Mouse (Mus musculus): ENCODE data around the gene Gm49380. TPM values are rescaled to one million over a fixed set of nuclear protein-coding genes. Genes with fewer than 3 reads are reported as not detected.
A peak's percentile ranks its signal among the peaks of the same experiment; 100 is the strongest.

The Gm49380 gene
- polyA plus RNA-seq, 1 experiment from 2014 or later, result 0.08 TPM

DNA sequence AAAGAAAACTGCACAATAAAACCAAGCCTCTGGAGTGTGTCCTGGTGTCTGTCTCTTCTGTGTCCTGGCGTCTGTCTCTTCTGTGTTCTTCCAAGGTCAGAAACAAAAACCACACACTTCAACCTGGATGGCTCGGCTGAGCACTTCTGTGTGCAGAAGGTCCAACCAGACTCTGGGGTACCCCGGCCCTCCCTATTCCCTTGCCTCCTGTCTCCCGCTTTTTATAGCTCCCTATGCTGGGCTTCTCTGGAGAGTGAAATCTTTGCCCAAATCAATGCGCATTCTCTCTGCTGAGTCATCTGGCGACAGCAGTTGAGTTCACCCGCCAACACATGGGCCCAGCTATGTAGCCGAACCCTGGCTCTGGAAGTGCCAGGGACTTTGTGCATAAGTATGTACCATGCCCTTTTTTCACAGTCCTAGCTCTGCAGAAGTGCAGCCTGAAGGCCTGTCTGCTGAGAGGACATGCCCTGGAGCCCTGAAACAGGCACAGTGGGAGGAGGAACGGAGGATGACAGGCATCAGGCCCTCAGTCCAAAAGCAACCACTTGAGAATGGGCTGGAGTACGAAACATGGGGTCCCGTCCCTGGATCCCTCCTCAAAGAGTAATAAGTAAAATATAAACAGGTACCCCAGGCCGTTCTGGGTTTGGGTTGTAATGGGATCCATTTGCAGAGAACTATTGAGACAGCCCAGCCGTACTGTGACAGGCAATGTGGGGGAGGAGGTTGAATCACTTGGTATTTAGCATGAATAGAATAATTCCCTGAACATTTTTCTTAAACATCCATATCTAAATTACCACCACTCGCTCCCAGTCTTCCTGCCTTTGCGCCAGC, 64.5 kb downstream of the Gm49380 start:
- H3K9ac ChIP-seq (replicated peaks; ENCODE audit: low read depth, low read length), result no peak overlapping the region
- H3K27me3 ChIP-seq (ENCODE audit: control insufficient read depth, insufficient read depth, low read length), result peaks cover 13% of the 10 kb centered on the region
- H3K27ac ChIP-seq (ENCODE audit: low read depth, low read length), result no peak overlapping the region
- 0 out of 2 replicates have a peak, but pooled peaks cover 2% of the 10 kb centered on the region for H3K4me1 ChIP-seq (ENCODE audit: control insufficient read depth, insufficient read depth, low read length)
- no peaks in the 10 kb centered on the region for H3K36me3 ChIP-seq (ENCODE audit: control insufficient read depth, insufficient read depth, low read length)
- 84% methylated on average over 15 of the region's 15 CpGs for WGBS
- no peak overlapping the region for H3K4me3 ChIP-seq (ENCODE audit: low read depth, low read length)
- no peak for ATAC-seq (ENCODE audit: low read depth)
- H3K9me3 ChIP-seq (ENCODE audit: control insufficient read depth, low read length), result no peaks in the 10 kb centered on the region
- no peak overlapping the region for H3K4me2 ChIP-seq (ENCODE audit: low read depth, low read length)

DNA sequence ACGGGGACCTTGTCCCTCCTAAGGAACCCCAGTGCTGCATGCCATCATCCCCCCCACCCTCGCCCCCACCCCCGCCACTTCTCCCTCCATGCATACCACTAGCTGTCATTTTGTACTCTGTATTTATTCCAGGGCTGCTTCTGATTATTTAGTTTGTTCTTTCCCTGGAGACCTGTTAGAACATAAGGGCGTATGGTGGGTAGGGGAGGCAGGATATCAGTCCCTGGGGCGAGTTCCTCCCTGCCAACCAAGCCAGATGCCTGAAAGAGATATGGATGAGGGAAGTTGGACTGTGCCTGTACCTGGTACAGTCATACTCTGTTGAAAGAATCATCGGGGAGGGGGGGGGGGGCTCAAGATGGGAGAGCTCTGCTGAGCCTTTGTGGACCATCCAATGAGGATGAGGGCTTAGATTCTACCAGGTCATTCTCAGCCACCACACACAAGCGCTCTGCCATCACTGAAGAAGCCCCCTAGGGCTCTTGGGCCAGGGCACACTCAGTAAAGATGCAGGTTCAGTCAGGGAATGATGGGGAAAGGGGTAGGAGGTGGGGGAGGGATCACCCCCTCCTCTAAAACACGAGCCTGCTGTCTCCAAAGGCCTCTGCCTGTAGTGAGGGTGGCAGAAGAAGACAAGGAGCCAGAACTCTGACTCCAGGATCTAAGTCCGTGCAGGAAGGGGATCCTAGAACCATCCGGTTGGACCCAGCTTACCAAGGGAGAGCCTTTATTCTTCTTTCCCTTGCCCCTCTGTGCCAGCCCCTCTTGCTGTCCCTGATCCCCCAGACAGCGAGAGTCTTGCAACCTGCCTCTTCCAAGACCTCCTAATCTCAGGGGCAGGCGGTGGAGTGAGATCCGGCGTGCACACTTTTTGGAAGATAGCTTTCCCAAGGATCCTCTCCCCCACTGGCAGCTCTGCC, 65.5 kb downstream of the Gm49380 start:
- no peak for ATAC-seq (ENCODE audit: low read depth)
- peaks cover 9% of the 10 kb centered on the region for H3K4me1 ChIP-seq (ENCODE audit: control insufficient read depth, insufficient read depth, low read length)
- H3K4me3 ChIP-seq (ENCODE audit: low read depth, low read length), result no peak overlapping the region
- H3K27me3 ChIP-seq (ENCODE audit: control insufficient read depth, insufficient read depth, low read length), result peaks cover 16% of the 10 kb centered on the region
- H3K36me3 ChIP-seq (ENCODE audit: control insufficient read depth, insufficient read depth, low read length), result no peaks in the 10 kb centered on the region
- no peak overlapping the region for H3K4me2 ChIP-seq (ENCODE audit: low read depth, low read length)
- no peaks in the 10 kb centered on the region for H3K9me3 ChIP-seq (ENCODE audit: control insufficient read depth, low read length)
- no peak overlapping the region for H3K9ac ChIP-seq (replicated peaks; ENCODE audit: low read depth, low read length)
- whole genome bisulfite sequencing, result 77% methylated on average over 14 of the region's 14 CpGs
- H3K27ac ChIP-seq (ENCODE audit: low read depth, low read length), result no peak overlapping the region

DNA sequence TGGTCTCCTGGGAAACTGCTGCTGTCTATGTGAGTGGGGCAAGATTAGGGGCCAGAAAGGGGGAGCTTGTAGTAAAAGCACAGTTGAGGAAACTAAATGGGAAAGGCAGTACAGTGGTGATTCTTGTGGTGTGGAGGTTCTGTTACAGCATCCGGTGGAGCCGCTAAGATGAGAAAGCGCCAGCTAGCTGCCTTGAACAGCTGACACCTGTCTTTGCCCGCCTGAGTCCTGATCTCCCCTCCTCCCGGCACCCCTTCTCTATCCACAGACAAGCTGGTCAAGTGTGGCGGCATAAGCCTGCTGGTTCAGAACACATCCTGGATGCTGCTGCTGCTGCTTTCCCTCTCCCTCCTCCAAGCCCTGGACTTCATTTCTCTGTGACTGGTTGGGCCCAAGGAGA, 66.2 kb downstream of the Gm49380 start:
- H3K27me3 ChIP-seq (ENCODE audit: control insufficient read depth, insufficient read depth, low read length), result peaks cover 18% of the 10 kb centered on the region
- 84% methylated on average over 6 of the region's 6 CpGs for WGBS

DNA sequence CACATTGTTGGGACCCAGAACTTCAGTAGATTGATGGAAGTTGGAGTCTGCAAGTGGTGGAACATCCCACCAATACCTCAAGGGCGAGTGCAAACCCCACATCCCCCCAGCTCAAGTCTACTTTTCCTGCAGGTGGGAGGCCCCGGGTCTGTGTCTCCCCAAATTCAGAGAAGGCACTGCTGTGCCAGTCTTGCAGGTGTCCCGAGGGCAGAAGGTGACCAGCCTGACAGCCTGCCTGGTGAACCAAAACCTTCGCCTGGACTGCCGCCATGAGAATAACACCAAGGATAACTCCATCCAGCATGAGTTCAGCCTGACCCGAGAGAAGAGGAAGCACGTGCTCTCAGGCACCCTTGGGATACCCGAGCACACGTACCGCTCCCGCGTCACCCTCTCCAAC, 66.9 kb downstream of the Gm49380 start:
- ATAC-seq (ENCODE audit: low read depth), result no peak

More for the DNA sequence above, 66.2 kb downstream of the Gm49380 start:
- Histone ChIP-seq H3K27ac (ENCODE audit: low read depth, low read length) (no peak overlapping the region), H3K4me3 (ENCODE audit: low read depth, low read length) (no peak overlapping the region), H3K36me3 (ENCODE audit: control insufficient read depth, insufficient read depth, low read length) (no peaks in the 10 kb centered on the region), H3K9ac (replicated peaks; ENCODE audit: low read depth, low read length) (no peak overlapping the region), H3K4me1 (ENCODE audit: control insufficient read depth, insufficient read depth, low read length) (peaks cover 9% of the 10 kb centered on the region), H3K4me2 (ENCODE audit: low read depth, low read length) (no peak overlapping the region), H3K9me3 (ENCODE audit: control insufficient read depth, low read length) (no peaks in the 10 kb centered on the region)
- ATAC-seq (ENCODE audit: low read depth), result no peak

GRCm38 (mm10) chr9:44045884-44046272, 67.4 kb downstream of the Gm49380 start:
- 85% methylated on average over 5 of the region's 5 CpGs for WGBS
- H3K27me3 ChIP-seq (ENCODE audit: control insufficient read depth, insufficient read depth, low read length), result peaks cover 19% of the 10 kb centered on the region

More for the DNA sequence above, 66.9 kb downstream of the Gm49380 start:
- H3K9me3 ChIP-seq (ENCODE audit: control insufficient read depth, low read length), result no peaks in the 10 kb centered on the region
- peaks cover 9% of the 10 kb centered on the region for H3K4me1 ChIP-seq (ENCODE audit: control insufficient read depth, insufficient read depth, low read length)
- H3K9ac ChIP-seq (replicated peaks; ENCODE audit: low read depth, low read length), result no peak overlapping the region
- no peaks in the 10 kb centered on the region for H3K36me3 ChIP-seq (ENCODE audit: control insufficient read depth, insufficient read depth, low read length)
- no peak overlapping the region for H3K4me2 ChIP-seq (ENCODE audit: low read depth, low read length)
- H3K27ac ChIP-seq (ENCODE audit: low read depth, low read length), result no peak overlapping the region
- 90% methylated on average over 12 of the region's 12 CpGs for WGBS
- H3K4me3 ChIP-seq (ENCODE audit: low read depth, low read length), result no peak overlapping the region
- peaks cover 19% of the 10 kb centered on the region for H3K27me3 ChIP-seq (ENCODE audit: control insufficient read depth, insufficient read depth, low read length)

GRCm38 (mm10) chr9:44045158-44045883, 68.0 kb downstream of the Gm49380 start:
- WGBS, result 82% methylated on average over 3 of the region's 3 CpGs
- Histone ChIP-seq H3K4me3 (ENCODE audit: low read depth, low read length) (no peak overlapping the region), H3K9me3 (ENCODE audit: control insufficient read depth, low read length) (no peaks in the 10 kb centered on the region), H3K4me1 (ENCODE audit: control insufficient read depth, insufficient read depth, low read length) (peaks cover 9% of the 10 kb centered on the region), H3K27me3 (ENCODE audit: control insufficient read depth, insufficient read depth, low read length) (peaks cover 19% of the 10 kb centered on the region), H3K9ac (replicated peaks; ENCODE audit: low read depth, low read length) (no peak overlapping the region), H3K4me2 (ENCODE audit: low read depth, low read length) (no peak overlapping the region), H3K27ac (ENCODE audit: low read depth, low read length) (no peak overlapping the region), H3K36me3 (ENCODE audit: control insufficient read depth, insufficient read depth, low read length) (no peaks in the 10 kb centered on the region)
- ATAC-seq (ENCODE audit: low read depth), result no peak

More at GRCm38 (mm10) chr9:44045884-44046272, 67.4 kb downstream of the Gm49380 start:
- no peak overlapping the region for H3K4me2 ChIP-seq (ENCODE audit: low read depth, low read length)
- no peaks in the 10 kb centered on the region for H3K36me3 ChIP-seq (ENCODE audit: control insufficient read depth, insufficient read depth, low read length)
- no peak overlapping the region for H3K9ac ChIP-seq (replicated peaks; ENCODE audit: low read depth, low read length)
- H3K4me3 ChIP-seq (ENCODE audit: low read depth, low read length), result no peak overlapping the region
- no peaks in the 10 kb centered on the region for H3K9me3 ChIP-seq (ENCODE audit: control insufficient read depth, low read length)
- H3K27ac ChIP-seq (ENCODE audit: low read depth, low read length), result no peak overlapping the region
- ATAC-seq (ENCODE audit: low read depth), result no peak
- H3K4me1 ChIP-seq (ENCODE audit: control insufficient read depth, insufficient read depth, low read length), result peaks cover 9% of the 10 kb centered on the region

- 45% methylated on average over 14 of the region's 14 CpGs for WGBS
- H3K27me3 ChIP-seq (ENCODE audit: control insufficient read depth, insufficient read depth, low read length), result peaks cover 19% of the 10 kb centered on the region
- no peak overlapping the region for H3K9ac ChIP-seq (replicated peaks; ENCODE audit: low read depth, low read length)
Measured at GRCm38 (mm10) chr9:44044426-44045157, 68.7 kb downstream of the Gm49380 start.

DNA sequence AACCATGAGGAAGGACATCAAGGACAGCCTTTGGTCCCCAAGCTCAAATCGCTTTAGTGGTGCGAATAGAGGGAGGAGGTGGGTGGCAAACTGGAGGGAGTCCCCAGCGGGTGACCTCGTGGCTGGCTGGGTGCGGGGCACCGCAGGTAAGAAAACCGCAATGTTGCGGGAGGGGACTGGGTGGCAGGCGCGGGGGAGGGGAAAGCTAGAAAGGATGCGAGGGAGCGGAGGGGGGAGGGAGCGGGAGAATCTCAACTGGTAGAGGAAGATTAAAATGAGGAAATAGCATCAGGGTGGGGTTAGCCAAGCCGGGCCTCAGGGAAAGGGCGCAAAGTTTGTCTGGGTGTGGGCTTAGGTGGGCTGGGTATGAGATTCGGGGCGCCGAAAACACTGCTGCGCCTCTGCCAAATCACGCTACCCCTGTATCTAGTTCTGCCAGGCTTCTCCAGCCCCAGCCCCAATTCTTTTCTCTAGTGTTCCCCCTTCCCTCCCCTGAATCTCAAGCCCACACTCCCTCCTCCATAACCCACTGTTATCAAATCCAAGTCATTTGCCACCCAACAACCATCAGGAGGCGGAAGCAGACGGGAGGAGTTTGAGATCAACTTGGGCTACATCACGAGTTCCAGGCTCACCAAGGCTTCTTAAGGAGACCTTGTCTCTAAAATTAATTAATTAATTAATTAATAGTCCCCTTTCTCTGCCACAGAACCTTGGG, 69.4 kb downstream of the Gm49380 start:
- Histone ChIP-seq H3K27ac (ENCODE audit: low read depth, low read length) (no peak overlapping the region), H3K27me3 (ENCODE audit: control insufficient read depth, insufficient read depth, low read length) (peaks cover 19% of the 10 kb centered on the region)
- 3% methylated on average over 20 of the region's 23 CpGs for WGBS

More at GRCm38 (mm10) chr9:44044426-44045157, 68.7 kb downstream of the Gm49380 start:
- Histone ChIP-seq H3K27ac (ENCODE audit: low read depth, low read length) (no peak overlapping the region), H3K36me3 (ENCODE audit: control insufficient read depth, insufficient read depth, low read length) (no peaks in the 10 kb centered on the region), H3K4me2 (ENCODE audit: low read depth, low read length) (no peak overlapping the region), H3K9me3 (ENCODE audit: control insufficient read depth, low read length) (no peaks in the 10 kb centered on the region), H3K4me3 (ENCODE audit: low read depth, low read length) (no peak overlapping the region), H3K4me1 (ENCODE audit: control insufficient read depth, insufficient read depth, low read length) (peaks cover 9% of the 10 kb centered on the region)
- no peak for ATAC-seq (ENCODE audit: low read depth)

More for the DNA sequence above, 69.4 kb downstream of the Gm49380 start:
- Histone ChIP-seq H3K4me3 (ENCODE audit: low read depth, low read length) (peak overlapping the region; percentile 30), H3K4me1 (ENCODE audit: control insufficient read depth, insufficient read depth, low read length) (peaks cover 9% of the 10 kb centered on the region), H3K4me2 (ENCODE audit: low read depth, low read length) (peak overlapping the region; percentile 70), H3K9ac (replicated peaks; ENCODE audit: low read depth, low read length) (peak overlapping the region; percentile 41), H3K36me3 (ENCODE audit: control insufficient read depth, insufficient read depth, low read length) (no peaks in the 10 kb centered on the region), H3K9me3 (ENCODE audit: control insufficient read depth, low read length) (no peaks in the 10 kb centered on the region)
- ATAC-seq (ENCODE audit: low read depth), result no peak
